Mouse (Mus musculus) spleen, embryonic (tissue): ENCODE results near the gene Svip.

Experiments used
- CTCF ChIA-PET: fragments of 350-600 bp; sonication (Branson Sonifier 250); formaldehyde crosslinking; loops from one replicate; lab custom pipeline; 2022; lab: Charles Lee

Svip gene

GRCm38 (mm10) chr7:51962219-51962952 is 43.4 kb downstream of the Svip start:
- CTCF ChIA-PET: interaction anchor here (0.7 kb wide), 1 partner anchor 228 kb away, joined by 20 read pairs; no protein-coding TSS in a partner anchor

DNA sequence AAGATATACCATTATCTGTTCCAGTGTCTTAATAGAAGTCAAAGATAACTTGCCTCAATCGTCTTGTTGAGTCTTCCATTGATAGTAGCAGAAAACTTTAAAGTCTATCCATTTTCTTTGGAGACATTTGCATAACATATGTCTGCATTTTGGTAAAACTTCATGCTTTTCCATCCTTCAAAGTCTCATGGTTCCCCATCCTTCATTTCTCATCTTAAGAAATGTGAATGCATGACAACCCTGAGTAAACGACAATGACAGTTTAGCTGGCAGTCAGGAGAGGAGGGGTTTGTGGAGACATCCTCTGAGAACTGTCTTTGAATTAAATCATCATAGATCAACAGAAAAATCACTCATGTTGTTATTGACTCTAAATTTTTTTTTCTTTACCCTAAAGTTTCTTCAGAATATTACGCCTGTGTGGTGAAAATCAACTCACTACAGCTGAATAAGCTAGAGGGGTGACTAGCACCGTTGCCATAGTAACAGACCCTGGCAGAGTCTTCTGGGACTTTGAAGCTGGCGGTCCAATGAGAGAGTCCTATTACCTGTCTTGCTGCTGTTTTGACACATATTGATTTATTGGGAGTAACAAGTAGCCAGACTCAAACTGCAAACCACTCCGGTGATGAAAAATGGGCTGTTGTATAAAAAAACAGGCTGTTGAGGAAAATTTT is 45.0 kb downstream of the Svip start:
- CTCF ChIA-PET: no interaction called here

GRCm38 (mm10) chr7:51957766-51958165 is 48.1 kb downstream of the Svip start:
- CTCF ChIA-PET: no interaction called here

DNA sequence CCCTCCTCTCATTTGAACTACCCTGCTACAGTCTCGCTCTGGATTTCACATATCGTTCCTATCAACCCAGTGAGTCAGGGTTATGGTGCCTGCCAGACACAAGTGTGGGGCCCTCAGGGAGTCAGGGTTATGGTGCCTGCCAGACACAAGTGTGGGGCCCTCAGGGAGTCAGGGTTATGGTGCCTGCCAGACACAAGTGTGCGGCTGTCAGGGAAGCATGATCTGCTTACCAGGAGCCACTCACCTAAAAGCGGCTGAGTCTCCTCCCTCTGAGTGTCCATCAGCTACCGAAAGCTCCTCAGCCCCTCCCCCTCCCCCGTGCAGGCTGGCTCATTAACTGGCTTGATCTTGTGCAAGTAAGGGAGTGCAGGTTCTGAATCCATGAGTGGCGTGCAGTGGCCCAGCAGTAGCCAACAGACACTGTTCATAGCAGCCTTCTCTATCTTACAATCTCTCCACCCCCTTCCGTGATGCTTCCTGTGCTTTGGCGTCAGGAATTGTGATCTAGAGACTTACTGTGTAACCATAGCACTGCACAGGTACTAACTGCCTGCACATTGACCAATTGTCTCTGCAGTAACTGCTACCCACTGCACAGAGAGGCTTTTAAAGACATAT is 50.3 kb downstream of the Svip start:
- CTCF ChIA-PET: no interaction called here
